Mouse (Mus musculus): ENCODE measurements at regions not wholly inside any gene's neighbourhood (a gene's known extent, or its start where the extent isn't known, plus 50 kb on each side); places are given as distances from the start of the nearest gene placed in this dataset.
"Not testable (repeated sequence)": the region's sequence is repeated elsewhere in the genome, so short reads cannot be mapped to it uniquely, and the experiment has no call there.

GRCm38 (mm10) chr3:33388171-33388570, 245.1 kb upstream of the Pex5l start:
- Histone ChIP-seq H3K9ac (replicated peaks; ENCODE audit: low read length) (no peak overlapping the region), H3K4me1 (ENCODE audit: insufficient read depth, low read length) (no peaks in the 10 kb centered on the region), H3K36me3 (ENCODE audit: insufficient read depth, low read length) (no peaks in the 10 kb centered on the region), H3K9me3 (ENCODE audit: low read length) (no peaks in the 10 kb centered on the region), H3K27me3 (ENCODE audit: insufficient read depth, low read length) (no peaks in the 10 kb centered on the region), H3K4me3 (ENCODE audit: low read length) (no peak overlapping the region), H3K27ac (ENCODE audit: low read length) (no peak overlapping the region), H3K4me2 (replicated peaks; ENCODE audit: low read depth, low read length) (no peak overlapping the region)
- 40% methylated on average over 1 of the region's 1 CpGs for WGBS
- ATAC-seq (ENCODE audit: low FRiP score, low TSS enrichment), result no peak

GRCm38 (mm10) chr3:33383622-33384021, 240.6 kb upstream of the Pex5l start:
- H3K36me3 ChIP-seq (ENCODE audit: insufficient read depth, low read length), result no peaks in the 10 kb centered on the region
- no peaks in the 10 kb centered on the region for H3K27me3 ChIP-seq (ENCODE audit: insufficient read depth, low read length)
- WGBS, result 85% methylated on average over 1 of the region's 1 CpGs
- no peaks in the 10 kb centered on the region for H3K4me1 ChIP-seq (ENCODE audit: insufficient read depth, low read length)
- H3K4me2 ChIP-seq (replicated peaks; ENCODE audit: low read depth, low read length), result no peak overlapping the region
- no peaks in the 10 kb centered on the region for H3K9me3 ChIP-seq (ENCODE audit: low read length)
- ATAC-seq (ENCODE audit: low FRiP score, low TSS enrichment), result no peak
- no peak overlapping the region for H3K9ac ChIP-seq (replicated peaks; ENCODE audit: low read length)
- H3K4me3 ChIP-seq (ENCODE audit: low read length), result no peak overlapping the region
- H3K27ac ChIP-seq (ENCODE audit: low read length), result no peak overlapping the region

GRCm38 (mm10) chr3:33379604-33380003, 236.6 kb upstream of the Pex5l start:
- Histone ChIP-seq H3K4me3 (ENCODE audit: low read length) (no peak overlapping the region), H3K9me3 (ENCODE audit: low read length) (no peaks in the 10 kb centered on the region), H3K9ac (replicated peaks; ENCODE audit: low read length) (no peak overlapping the region), H3K4me2 (replicated peaks; ENCODE audit: low read depth, low read length) (no peak overlapping the region), H3K4me1 (ENCODE audit: insufficient read depth, low read length) (no peaks in the 10 kb centered on the region), H3K27me3 (ENCODE audit: insufficient read depth, low read length) (no peaks in the 10 kb centered on the region), H3K27ac (ENCODE audit: low read length) (no peak overlapping the region), H3K36me3 (ENCODE audit: insufficient read depth, low read length) (no peaks in the 10 kb centered on the region)
- WGBS, result 49% methylated on average over 2 of the region's 2 CpGs
- no peak for ATAC-seq (ENCODE audit: low FRiP score, low TSS enrichment)

DNA sequence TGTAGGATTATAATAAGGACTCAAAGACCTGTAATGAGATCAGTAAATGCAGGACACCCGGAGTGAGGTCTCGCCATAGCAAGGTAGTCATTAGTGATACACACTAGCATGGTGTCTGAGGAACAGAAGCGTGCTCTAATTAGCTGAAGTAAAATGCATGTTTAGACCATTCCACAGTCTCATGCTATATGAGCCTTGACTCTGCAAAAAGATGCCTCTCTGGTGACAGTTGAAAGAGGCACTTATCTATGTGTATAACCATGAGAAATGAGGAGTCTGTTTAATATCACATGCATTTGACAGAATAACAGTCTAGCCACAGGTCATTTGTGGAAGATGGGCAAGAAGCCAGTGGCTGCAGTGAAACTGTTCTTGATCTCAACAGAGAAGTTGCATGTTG, 232.1 kb upstream of the Pex5l start:
- WGBS, result 88% methylated on average over 3 of the region's 3 CpGs
- Histone ChIP-seq H3K36me3 (ENCODE audit: insufficient read depth, low read length) (no peaks in the 10 kb centered on the region), H3K4me2 (replicated peaks; ENCODE audit: low read depth, low read length) (no peak overlapping the region), H3K4me1 (ENCODE audit: insufficient read depth, low read length) (no peaks in the 10 kb centered on the region), H3K4me3 (ENCODE audit: low read length) (no peak overlapping the region), H3K27ac (ENCODE audit: low read length) (no peak overlapping the region), H3K27me3 (ENCODE audit: insufficient read depth, low read length) (no peaks in the 10 kb centered on the region), H3K9me3 (ENCODE audit: low read length) (no peaks in the 10 kb centered on the region), H3K9ac (replicated peaks; ENCODE audit: low read length) (no peak overlapping the region)
- no peak for ATAC-seq (ENCODE audit: low FRiP score, low TSS enrichment)

- WGBS, result 69% methylated on average over 1 of the region's 1 CpGs
- Histone ChIP-seq H3K4me2 (replicated peaks; ENCODE audit: low read depth, low read length) (no peak overlapping the region), H3K4me1 (ENCODE audit: insufficient read depth, low read length) (no peaks in the 10 kb centered on the region), H3K4me3 (ENCODE audit: low read length) (no peak overlapping the region), H3K9me3 (ENCODE audit: low read length) (no peaks in the 10 kb centered on the region), H3K36me3 (ENCODE audit: insufficient read depth, low read length) (no peaks in the 10 kb centered on the region), H3K27ac (ENCODE audit: low read length) (no peak overlapping the region), H3K9ac (replicated peaks; ENCODE audit: low read length) (no peak overlapping the region), H3K27me3 (ENCODE audit: insufficient read depth, low read length) (no peaks in the 10 kb centered on the region)
- ATAC-seq (ENCODE audit: low FRiP score, low TSS enrichment), result no peak
Measured at GRCm38 (mm10) chr3:33372806-33373205, 229.8 kb upstream of the Pex5l start.

- Histone ChIP-seq H3K4me1 (ENCODE audit: insufficient read depth, low read length) (no peaks in the 10 kb centered on the region), H3K9ac (replicated peaks; ENCODE audit: low read length) (no peak overlapping the region), H3K9me3 (ENCODE audit: low read length) (no peaks in the 10 kb centered on the region), H3K27me3 (ENCODE audit: insufficient read depth, low read length) (no peaks in the 10 kb centered on the region), H3K4me3 (ENCODE audit: low read length) (no peak overlapping the region), H3K36me3 (ENCODE audit: insufficient read depth, low read length) (no peaks in the 10 kb centered on the region), H3K27ac (ENCODE audit: low read length) (no peak overlapping the region), H3K4me2 (replicated peaks; ENCODE audit: low read depth, low read length) (no peak overlapping the region)
- no peak for ATAC-seq (ENCODE audit: low FRiP score, low TSS enrichment)
- 90% methylated on average over 1 of the region's 1 CpGs for WGBS
Measured at GRCm38 (mm10) chr3:33363521-33363920, 220.5 kb upstream of the Pex5l start.

- no peaks in the 10 kb centered on the region for H3K4me1 ChIP-seq (ENCODE audit: insufficient read depth, low read length)
- no peak overlapping the region for H3K4me2 ChIP-seq (replicated peaks; ENCODE audit: low read depth, low read length)
- no peaks in the 10 kb centered on the region for H3K9me3 ChIP-seq (ENCODE audit: low read length)
- H3K9ac ChIP-seq (replicated peaks; ENCODE audit: low read length), result no peak overlapping the region
- no peak overlapping the region for H3K4me3 ChIP-seq (ENCODE audit: low read length)
- no peak for ATAC-seq (ENCODE audit: low FRiP score, low TSS enrichment)
- 90% methylated on average over 2 of the region's 2 CpGs for WGBS
- H3K27me3 ChIP-seq (ENCODE audit: insufficient read depth, low read length), result no peaks in the 10 kb centered on the region
- no peaks in the 10 kb centered on the region for H3K36me3 ChIP-seq (ENCODE audit: insufficient read depth, low read length)
- no peak overlapping the region for H3K27ac ChIP-seq (ENCODE audit: low read length)
Measured at GRCm38 (mm10) chr3:33360030-33360429, 217.0 kb upstream of the Pex5l start.

GRCm38 (mm10) chr3:33353860-33354259, 210.8 kb upstream of the Pex5l start:
- Histone ChIP-seq H3K9me3 (ENCODE audit: low read length) (no peaks in the 10 kb centered on the region), H3K4me3 (ENCODE audit: low read length) (no peak overlapping the region), H3K9ac (replicated peaks; ENCODE audit: low read length) (no peak overlapping the region), H3K4me2 (replicated peaks; ENCODE audit: low read depth, low read length) (no peak overlapping the region), H3K27ac (ENCODE audit: low read length) (no peak overlapping the region), H3K4me1 (ENCODE audit: insufficient read depth, low read length) (no peaks in the 10 kb centered on the region), H3K27me3 (ENCODE audit: insufficient read depth, low read length) (no peaks in the 10 kb centered on the region), H3K36me3 (ENCODE audit: insufficient read depth, low read length) (no peaks in the 10 kb centered on the region)
- 90% methylated on average over 2 of the region's 2 CpGs for WGBS
- ATAC-seq (ENCODE audit: low FRiP score, low TSS enrichment), result no peak

- Histone ChIP-seq H3K27me3 (ENCODE audit: insufficient read depth, low read length) (no peaks in the 10 kb centered on the region), H3K4me1 (ENCODE audit: insufficient read depth, low read length) (no peaks in the 10 kb centered on the region), H3K4me2 (replicated peaks; ENCODE audit: low read depth, low read length) (no peak overlapping the region), H3K27ac (ENCODE audit: low read length) (no peak overlapping the region), H3K9me3 (ENCODE audit: low read length) (no peaks in the 10 kb centered on the region), H3K36me3 (ENCODE audit: insufficient read depth, low read length) (no peaks in the 10 kb centered on the region), H3K4me3 (ENCODE audit: low read length) (no peak overlapping the region), H3K9ac (replicated peaks; ENCODE audit: low read length) (no peak overlapping the region)
- WGBS, result 66% methylated on average over 6 of the region's 6 CpGs
- ATAC-seq (ENCODE audit: low FRiP score, low TSS enrichment), result no peak; the same call in 1 of the 2 replicates
Measured at GRCm38 (mm10) chr3:33350986-33351385, 207.9 kb upstream of the Pex5l start.

GRCm38 (mm10) chr3:33334056-33334455, 191.0 kb upstream of the Pex5l start:
- Histone ChIP-seq H3K4me3 (ENCODE audit: low read length) (no peak overlapping the region), H3K27me3 (ENCODE audit: insufficient read depth, low read length) (no peaks in the 10 kb centered on the region), H3K4me1 (ENCODE audit: insufficient read depth, low read length) (no peaks in the 10 kb centered on the region), H3K4me2 (replicated peaks; ENCODE audit: low read depth, low read length) (no peak overlapping the region), H3K27ac (ENCODE audit: low read length) (no peak overlapping the region), H3K9ac (replicated peaks; ENCODE audit: low read length) (no peak overlapping the region), H3K9me3 (ENCODE audit: low read length) (no peaks in the 10 kb centered on the region), H3K36me3 (ENCODE audit: insufficient read depth, low read length) (no peaks in the 10 kb centered on the region)
- no peak for ATAC-seq (ENCODE audit: low FRiP score, low TSS enrichment)
- 86% methylated on average over 3 of the region's 3 CpGs for WGBS

- not testable (repeated sequence) for H3K9ac ChIP-seq (replicated peaks; ENCODE audit: low read length); H3K27me3 ChIP-seq (ENCODE audit: insufficient read depth, low read length); H3K4me2 ChIP-seq (replicated peaks; ENCODE audit: low read depth, low read length); H3K27ac ChIP-seq (ENCODE audit: low read length); H3K9me3 ChIP-seq (ENCODE audit: low read length); ATAC-seq (ENCODE audit: low FRiP score, low TSS enrichment); H3K36me3 ChIP-seq (ENCODE audit: insufficient read depth, low read length); H3K4me3 ChIP-seq (ENCODE audit: low read length); H3K4me1 ChIP-seq (ENCODE audit: insufficient read depth, low read length)
- WGBS, result 88% methylated on average over 1 of the region's 1 CpGs
Measured at GRCm38 (mm10) chr3:33317691-33318090, 174.6 kb upstream of the Pex5l start.

Measured in kidney, embryonic 16.5 days (tissue).